Mouse (Mus musculus): ENCODE results near the gene Slc45a3. TPM values are rescaled to one million over a fixed set of nuclear protein-coding genes. Genes with fewer than 3 reads are reported as not detected.

Gene Slc45a3
- total and polyA plus RNA-seq, 3 experiments, result 15.6 to 40.7 TPM; not detected in 1

DNA sequence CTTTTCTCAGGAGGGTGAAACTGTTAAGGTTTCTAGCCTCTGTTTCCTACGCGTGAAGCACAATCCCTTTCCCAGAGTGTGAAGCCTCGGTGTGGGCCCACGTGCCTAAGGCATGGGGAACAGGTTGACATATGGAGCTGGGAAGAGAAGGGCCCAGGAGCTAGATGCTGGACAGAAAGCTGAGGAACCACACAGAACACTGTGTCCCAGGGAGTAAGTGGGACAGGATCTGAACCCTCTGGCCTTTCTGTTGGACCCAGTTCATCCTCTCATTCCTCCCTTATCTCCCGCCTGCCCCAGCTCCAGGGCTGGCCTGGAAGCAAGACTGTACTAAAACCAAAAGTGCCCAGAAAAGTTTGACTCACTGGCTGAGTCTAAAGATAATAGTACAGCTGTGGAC is 1.3 kb downstream of the Slc45a3 start:
- DNase-seq (ENCODE audit: low read depth, low spot score), result no peak
- 0 out of 2 replicates have a peak, but pooled peaks have one; percentile 28 for TF ChIP-seq TCF12 (IDR thresholded peaks at IDR 0.05; ENCODE audit: low read depth, low read length)
- TF ChIP-seq GABPA (IDR thresholded peaks at IDR 0.05; ENCODE audit: low read depth, low read length), result no peak
- TF ChIP-seq MAX (IDR thresholded peaks at IDR 0.05; ENCODE audit: low read length), result peak; percentile 60; the same call in 1 of the 2 replicates
- TF ChIP-seq EP300 (IDR thresholded peaks at IDR 0.05; ENCODE audit: low read depth in 1 of 2, low read length in 2 of 2), result peak in 1 of 2 experiments; percentile 31; a peak in 1 of 4 replicates
- TF ChIP-seq GATA1 (IDR thresholded peaks at IDR 0.05; ENCODE audit: low read depth, low read length), result peak; percentile 37; the same call in 1 of the 2 replicates
- TF ChIP-seq ZC3H11A (IDR thresholded peaks at IDR 0.05; ENCODE audit: low read depth, low read length), result no peak
- peak; percentile 41; the same call in 1 of the 2 replicates for TF ChIP-seq ETS1 (IDR thresholded peaks at IDR 0.05; ENCODE audit: low read depth, low read length)
- no peak for TF ChIP-seq NELFE (IDR thresholded peaks at IDR 0.05; ENCODE audit: low read depth, low read length)
- no peak for TF ChIP-seq JUND (IDR thresholded peaks at IDR 0.05; ENCODE audit: low read depth, low read length)
- TF ChIP-seq USF1 (IDR thresholded peaks at IDR 0.05; ENCODE audit: low read depth, low read length), result 0 out of 2 replicates have a peak, but pooled peaks have one; percentile 12
- no peak for TF ChIP-seq TAL1 (IDR thresholded peaks at IDR 0.05; ENCODE audit: low read length)
- Histone ChIP-seq H3K27me3 (ENCODE audit: control insufficient read depth in 1 of 2, insufficient read depth in 2 of 2, low read length in 2 of 2) (no peaks in the 10 kb centered on the region), H3K36me3 (ENCODE audit: control insufficient read depth in 1 of 2, insufficient read depth in 2 of 2, low read length in 2 of 2) (peaks cover under 1 to 36% of the 10 kb centered on the region in 2 experiments; a peak in 3 of 4 replicates), H3K27ac (ENCODE audit: control insufficient read depth, low read depth, low read length) (peak overlapping the region; percentile 76), H3K4me3 (ENCODE audit: control insufficient read depth in 1 of 2, insufficient read depth in 1 of 2, low read depth in 2 of 2, low read length in 2 of 2) (peak overlapping the region; percentile 69 to 93), H3K79me2 (ENCODE audit: control insufficient read depth, insufficient read depth, low read length, poor library complexity) (peaks cover 58% of the 10 kb centered on the region), H3K9me3 (replicated peaks; ENCODE audit: insufficient read depth, low read length) (no peaks in the 10 kb centered on the region), H3K9ac (ENCODE audit: control insufficient read depth, low read depth, low read length, poor library complexity, severe bottlenecking) (peak overlapping the region; percentile 74), H3K4me1 (ENCODE audit: control insufficient read depth in 1 of 2, insufficient read depth in 2 of 2, low read length in 2 of 2) (peaks cover 24 to 25% of the 10 kb centered on the region in 2 experiments)

DNA sequence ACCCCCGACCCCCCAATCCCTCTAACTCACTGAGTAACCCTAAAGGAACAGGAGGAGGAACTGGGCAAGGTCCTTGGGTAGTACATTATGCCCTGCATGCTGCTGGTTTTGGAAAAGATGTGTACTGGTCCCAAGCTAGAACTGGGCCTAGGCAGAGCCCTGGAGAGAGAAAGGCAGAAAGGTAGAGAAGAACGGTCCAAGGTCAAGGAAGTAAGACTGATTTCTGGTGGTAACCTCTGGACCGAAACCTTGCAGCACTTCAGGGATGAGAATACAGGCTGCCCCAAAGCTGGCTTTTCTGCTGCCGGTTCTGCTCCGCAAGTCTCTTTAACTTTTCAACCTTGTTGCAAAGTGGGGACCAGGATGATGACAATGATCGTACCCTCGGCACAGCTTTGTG is 1.8 kb downstream of the Slc45a3 start:
- DNase-seq (ENCODE audit: low read depth, low spot score), result no peak
- H3K9me3 ChIP-seq (replicated peaks; ENCODE audit: insufficient read depth, low read length), result no peaks in the 10 kb centered on the region
- H3K79me2 ChIP-seq (ENCODE audit: control insufficient read depth, insufficient read depth, low read length, poor library complexity), result peaks cover 62% of the 10 kb centered on the region
- TF ChIP-seq ZMIZ1 (IDR thresholded peaks at IDR 0.05; ENCODE audit: low read depth, low read length) (no peak), GABPA (IDR thresholded peaks at IDR 0.05; ENCODE audit: low read depth, low read length) (no peak), ELF1 (IDR thresholded peaks at IDR 0.05; ENCODE audit: low read depth, low read length) (no peak), POLR2AphosphoS2 (IDR thresholded peaks at IDR 0.05; ENCODE audit: low read length) (no peak), GATA1 (IDR thresholded peaks at IDR 0.05; ENCODE audit: low read depth, low read length) (no peak), USF1 (IDR thresholded peaks at IDR 0.05; ENCODE audit: low read depth, low read length) (no peak), E2F4 (IDR thresholded peaks at IDR 0.05; ENCODE audit: borderline replicate concordance, low read depth, low read length) (no peak), MEF2A (IDR thresholded peaks at IDR 0.05; ENCODE audit: extremely low read depth, insufficient replicate concordance, low read depth, low read length, poor library complexity, severe bottlenecking) (no peak), KAT2A (conservative IDR thresholded peaks at IDR 0.05; ENCODE audit: low read depth, low read length) (no peak), UBTF (IDR thresholded peaks at IDR 0.05; ENCODE audit: borderline replicate concordance, insufficient read depth, low read depth, low read length) (no peak), ZC3H11A (IDR thresholded peaks at IDR 0.05; ENCODE audit: low read depth, low read length) (no peak), MYB (IDR thresholded peaks at IDR 0.05; ENCODE audit: low read depth, low read length) (no peak), MAX (IDR thresholded peaks at IDR 0.05; ENCODE audit: low read length) (no peak), MAFK (IDR thresholded peaks at IDR 0.05; ENCODE audit: borderline replicate concordance, low read depth, low read length) (no peak)
- H3K27me3 ChIP-seq (ENCODE audit: control insufficient read depth in 1 of 2, insufficient read depth in 2 of 2, low read length in 2 of 2), result no peaks in the 10 kb centered on the region
- peaks cover 24 to 27% of the 10 kb centered on the region in 2 experiments for H3K4me1 ChIP-seq (ENCODE audit: control insufficient read depth in 1 of 2, insufficient read depth in 2 of 2, low read length in 2 of 2)
- H3K4me3 ChIP-seq (ENCODE audit: control insufficient read depth in 1 of 2, insufficient read depth in 1 of 2, low read depth in 2 of 2, low read length in 2 of 2), result peak overlapping the region; percentile 30 to 62
- H3K36me3 ChIP-seq (ENCODE audit: control insufficient read depth in 1 of 2, insufficient read depth in 2 of 2, low read length in 2 of 2), result peaks cover 5 to 36% of the 10 kb centered on the region in 2 experiments; a peak in 3 of 4 replicates
- H3K27ac ChIP-seq (ENCODE audit: control insufficient read depth, low read depth, low read length), result peak overlapping the region; percentile 53
- H3K9ac ChIP-seq (ENCODE audit: control insufficient read depth, low read depth, low read length, poor library complexity, severe bottlenecking), result peak overlapping the region; percentile 74
